Mouse (Mus musculus) heart, adult 2 months (tissue): ENCODE data around the gene Id1.

Experiments
- CTCF ChIP-seq: fragments of 200-600 bp; IDR thresholded peaks from 2 replicates; pipeline ENCODE4 v1.8.1; 2022; ENCODE audit warnings: antibody characterized with exemption, mild to moderate bottlenecking, moderate library complexity
- POLR2A ChIP-seq: fragments of 200-500 bp; IDR thresholded peaks from 2 replicates; pipeline ENCODE4 v1.6.1; 2011; ENCODE audit warnings: mild to moderate bottlenecking, low read depth, low read length, control low read depth; ENCODE audit not compliant: insufficient read depth

DNA sequence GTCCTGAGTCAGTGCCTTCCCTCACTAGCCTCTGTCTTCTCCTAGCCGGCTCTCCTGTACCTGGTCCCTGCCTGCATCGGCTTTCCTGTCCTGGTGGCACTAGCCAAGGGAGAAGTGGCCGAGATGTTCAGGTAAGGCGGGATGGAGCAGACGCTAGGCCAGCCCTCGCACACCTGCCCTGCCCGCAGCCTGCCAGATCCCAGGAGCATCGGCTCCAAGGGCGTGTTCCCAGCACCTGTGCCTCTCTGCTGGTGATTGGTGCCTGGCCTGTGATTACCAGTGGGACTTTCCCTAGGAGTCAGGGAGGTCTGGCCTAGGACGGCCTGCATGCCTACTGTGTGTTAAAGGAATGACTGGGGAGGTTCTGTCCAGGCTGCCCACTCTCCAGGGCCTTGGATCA is 35.9 kb upstream of the Id1 start:
- TF ChIP-seq CTCF = no peak
- TF ChIP-seq POLR2A = no peak
